12 mouse cellular contexts compared by ENCODE assay signal in genomic region chr2:141312136-141312948, GRCm38 (mm10).
A peak's percentile ranks its signal among the peaks of the same experiment; 100 is the strongest.
DNase-seq lines count a peak whose midpoint lies in the region; ATAC-seq lines count a peak whose summit lies in the region.
"Had no signal": no experiment of that assay in that cellular context is flagged by ENCODE, and none has a peak within 500 bp of the region (broad histone marks: within the 10 kb centered on the region; RNA-seq: fewer than 3 reads in every experiment).

No protein-coding gene starts in this region.

- H3K4me1 ChIP-seq in embryonic facial prominence, embryonic 15.5 days, result peaks cover 7% of the 10 kb centered on the region
- no peaks in the 10 kb centered on the region for H3K4me1 ChIP-seq in limb, embryonic 11.5 days (ENCODE audit: control insufficient read depth, insufficient read depth, low read length)
- H3K4me1 ChIP-seq in neural tube, embryonic 14.5 days (ENCODE audit: control insufficient read depth, insufficient read depth, low read length), result peaks cover 3% of the 10 kb centered on the region; the same call in 1 of the 2 replicates
- H3K4me1 ChIP-seq: liver, embryonic 13.5 days had no signal

- intact Hi-C loops in heart, postnatal 10 days (cut with DNase I), result no loop called here
- intact Hi-C loops in gastrocnemius, postnatal 36 days (cut with DNase I), result no loop called here

- H3K9ac ChIP-seq in embryonic facial prominence, embryonic 15.5 days, result no peak overlapping the region
- H3K9ac ChIP-seq in limb, embryonic 11.5 days (ENCODE audit: low read length), result no peak overlapping the region
- no peak overlapping the region for H3K9ac ChIP-seq in neural tube, embryonic 14.5 days (replicated peaks; ENCODE audit: low read depth, low read length)
- H3K9ac ChIP-seq: liver, embryonic 13.5 days had no signal

- no peaks in the 10 kb centered on the region for H3K36me3 ChIP-seq in embryonic facial prominence, embryonic 15.5 days
- H3K36me3 ChIP-seq in limb, embryonic 11.5 days (ENCODE audit: control insufficient read depth, insufficient read depth, low read length), result no peaks in the 10 kb centered on the region
- no peaks in the 10 kb centered on the region for H3K36me3 ChIP-seq in neural tube, embryonic 14.5 days (ENCODE audit: control insufficient read depth, insufficient read depth, low read length)
- H3K36me3 ChIP-seq: liver, embryonic 13.5 days had no signal

- no peak overlapping the region for H3K4me2 ChIP-seq in embryonic facial prominence, embryonic 15.5 days (replicated peaks)
- no peak overlapping the region for H3K4me2 ChIP-seq in limb, embryonic 11.5 days (ENCODE audit: low read depth, severe bottlenecking)
- H3K4me2 ChIP-seq in neural tube, embryonic 14.5 days (ENCODE audit: low read depth, low read length), result no peak overlapping the region
- H3K4me2 ChIP-seq: liver, embryonic 13.5 days had no signal

- 37% methylated on average over 10 of the region's 10 CpGs for WGBS in embryonic facial prominence, embryonic 15.5 days
- WGBS in limb, embryonic 11.5 days, result 74% methylated on average over 10 of the region's 10 CpGs
- 32% methylated on average over 10 of the region's 10 CpGs for WGBS in neural tube, embryonic 14.5 days

- no peak overlapping the region for H3K4me3 ChIP-seq in embryonic facial prominence, embryonic 15.5 days (replicated peaks)
- no peak overlapping the region for H3K4me3 ChIP-seq in limb, embryonic 11.5 days (ENCODE audit: low read depth, low read length)
- no peak overlapping the region for H3K4me3 ChIP-seq in neural tube, embryonic 14.5 days (ENCODE audit: low read depth, low read length)
- H3K4me3 ChIP-seq: liver, embryonic 13.5 days had no signal

- ATAC-seq in embryonic facial prominence, embryonic 15.5 days (ENCODE audit: insufficient number of reproducible peaks, low FRiP score, low TSS enrichment, low read depth), result peak; percentile 72; the same call in 1 of the 2 replicates
- peak; percentile 70 for ATAC-seq in limb, embryonic 11.5 days (ENCODE audit: insufficient number of reproducible peaks, low FRiP score, low TSS enrichment, low read depth)
- ATAC-seq in neural tube, embryonic 14.5 days (ENCODE audit: low read depth), result peak; percentile 91
- ATAC-seq: activated CD4-positive, CD25-positive, alpha-beta regulatory T cell, adult 4 months had no signal

- H3K27me3 ChIP-seq in embryonic facial prominence, embryonic 15.5 days, result no peaks in the 10 kb centered on the region
- H3K27me3 ChIP-seq in limb, embryonic 11.5 days (ENCODE audit: control insufficient read depth, insufficient read depth, low read length), result no peaks in the 10 kb centered on the region
- H3K27me3 ChIP-seq in neural tube, embryonic 14.5 days (ENCODE audit: control insufficient read depth, insufficient read depth, low read length), result no peaks in the 10 kb centered on the region
- H3K27me3 ChIP-seq: liver, embryonic 13.5 days had no signal

- 0 out of 2 replicates have a peak overlapping the region, but pooled peaks have one; percentile 22 for H3K27ac ChIP-seq in embryonic facial prominence, embryonic 15.5 days (replicated peaks)
- no peak overlapping the region for H3K27ac ChIP-seq in limb, embryonic 11.5 days (replicated peaks; ENCODE audit: low read depth, low read length)
- no peak overlapping the region for H3K27ac ChIP-seq in neural tube, embryonic 14.5 days (ENCODE audit: low read depth, low read length)
- H3K27ac ChIP-seq: liver, embryonic 13.5 days had no signal

- peak; percentile 4 for DNase-seq in heart, postnatal 4 days
- no peak for DNase-seq in heart, postnatal 10 days
- DNase-seq in limb, embryonic 11.5 days (ENCODE audit: low spot score), result peak; percentile 31
- no peak for DNase-seq in gastrocnemius, postnatal 36 days
- DNase-seq in cerebellum, adult 8-10 months, result no peak
- DNase-seq in urinary bladder, adult 18-20 months (ENCODE audit: low spot score in 2 of 2), result no peak
- DNase-seq: liver, embryonic 13.5 days; right cerebral cortex, postnatal 4 days; thymus, adult 18-20 months had no signal

- no peaks in the 10 kb centered on the region for H3K9me3 ChIP-seq in embryonic facial prominence, embryonic 15.5 days (replicated peaks)
- H3K9me3 ChIP-seq in limb, embryonic 11.5 days (ENCODE audit: control insufficient read depth, low read length), result no peaks in the 10 kb centered on the region
- no peaks in the 10 kb centered on the region for H3K9me3 ChIP-seq in neural tube, embryonic 14.5 days (ENCODE audit: control insufficient read depth, low read length)
- H3K9me3 ChIP-seq: liver, embryonic 13.5 days had no signal

Comparison
In these comparisons a context has a peak if more than half of its experiments do, and no peak if none do; other contexts are left out.
1. DNase-seq: peak in heart, postnatal 4 days (single experiment) and limb, embryonic 11.5 days (single experiment); none in heart, postnatal 10 days (0 of 2), gastrocnemius, postnatal 36 days (0 of 2), cerebellum, adult 8-10 months (single experiment) and urinary bladder, adult 18-20 months (0 of 2).
2. Peak in every context shown above with its lines, with median percentiles within 50 percentile points of each other: ATAC-seq.